Mouse (Mus musculus) CH12.LX (cell line): ENCODE measurements around the gene Cdca5. TPM values are rescaled to one million over a fixed set of nuclear protein-coding genes. Genes with fewer than 3 reads are reported as not detected.
A peak's percentile ranks its signal among the peaks of the same experiment; 100 is the strongest.

Source experiments
- DNase-seq: peaks from one replicate; pipeline ENCODE4 v3.0.0-alpha.2; 2013; ENCODE audit errors: extremely low read depth
- H3K27ac ChIP-seq: 2 replicates; pipeline ENCODE4 v1.5.1; 2012; ENCODE audit warnings: low read depth, mild to moderate bottlenecking, control low read depth, moderate library complexity; ENCODE audit not compliant: insufficient read depth
- H3K27me3 ChIP-seq: replicated peaks from 2 replicates; pipeline ENCODE3; 2012; ENCODE audit warnings: inconsistent platforms
- H3K36me3 ChIP-seq, 2 experiments: replicated peaks in 1 of 2; 2 replicates each; pipeline versions ENCODE3 to v1.6.1; 2012; ENCODE audit warnings: inconsistent platforms in 1 of 2, low read length in 1 of 2, mild to moderate bottlenecking in 1 of 2, mixed read lengths in 1 of 2, moderate library complexity in 1 of 2; ENCODE audit not compliant: control insufficient read depth in 1 of 2, insufficient read depth in 1 of 2
- H3K4me1 ChIP-seq, 2 experiments: 2 replicates each; pipeline ENCODE4 v1.6.1; 2012; ENCODE audit warnings: inconsistent platforms in 1 of 2, moderate library complexity in 1 of 2; ENCODE audit not compliant: insufficient read depth in 2 of 2, control insufficient read depth in 1 of 2
- H3K4me2 ChIP-seq: 2 replicates; pipeline ENCODE4 v1.6.1; 2012; ENCODE audit warnings: low read depth, mild to moderate bottlenecking, control low read depth; ENCODE audit not compliant: poor library complexity, insufficient read depth, severe bottlenecking
- H3K4me3 ChIP-seq, 3 experiments: fragments of 150-350 bp in 1 of 3; sonication (generic) in 1 of 3; replicated peaks in 1 of 3; 2 replicates each; pipeline versions ENCODE3 to v1.5.1; 2011 to 2012; ENCODE audit warnings: low read depth in 2 of 3, low read length in 2 of 3, mild to moderate bottlenecking in 2 of 3, moderate library complexity in 2 of 3, control low read depth in 1 of 3, improper control_type of control experiment in 1 of 3, inconsistent platforms in 1 of 3, mixed read lengths in 1 of 3; ENCODE audit not compliant: poor library complexity in 1 of 3
- H3K79me2 ChIP-seq: replicated peaks from 2 replicates; pipeline ENCODE4 v1.6.1; 2012; ENCODE audit warnings: mild to moderate bottlenecking, moderate library complexity; ENCODE audit not compliant: control insufficient read depth, poor library complexity, insufficient read depth, severe bottlenecking; ENCODE audit errors: extremely low read depth
- H3K9ac ChIP-seq: 2 replicates; pipeline ENCODE4 v1.6.1; 2012; ENCODE audit warnings: low read depth, mild to moderate bottlenecking, control low read depth, moderate library complexity; ENCODE audit not compliant: insufficient read depth
- H3K9me3 ChIP-seq: replicated peaks from 2 replicates; pipeline ENCODE3; 2012; ENCODE audit warnings: low read length, inconsistent platforms, mixed read lengths
- BHLHE40 ChIP-seq: IDR thresholded peaks from 2 replicates; pipeline ENCODE4 v1.6.1; 2011; ENCODE audit warnings: mild to moderate bottlenecking, low read depth, low read length, improper control_type of control experiment
- CHD1 ChIP-seq: IDR thresholded peaks from 2 replicates; pipeline ENCODE4 v1.6.1; 2012; ENCODE audit warnings: low read depth, low read length, improper control_type of control experiment, inconsistent platforms
- CHD2 ChIP-seq: IDR thresholded peaks from 2 replicates; pipeline ENCODE4 v1.6.1; 2011; ENCODE audit warnings: low read length, improper control_type of control experiment
- CTCF ChIP-seq, 2 experiments: IDR thresholded peaks in 1 of 2; conservative IDR thresholded peaks in 1 of 2; 2 replicates each; pipeline ENCODE4 v1.5.1; 2011 to 2012; ENCODE audit warnings: low read depth in 2 of 2, low read length in 2 of 2, improper control_type of control experiment in 1 of 2, inconsistent platforms in 1 of 2, mild to moderate bottlenecking in 1 of 2, moderate library complexity in 1 of 2
- GABPA ChIP-seq: IDR thresholded peaks from 2 replicates; pipeline ENCODE4 v1.6.1; 2012; ENCODE audit warnings: low read depth, low read length, improper control_type of control experiment, inconsistent platforms; ENCODE audit not compliant: insufficient replicate concordance
- HCFC1 ChIP-seq: IDR thresholded peaks from 2 replicates; pipeline ENCODE4 v1.6.1; 2012; ENCODE audit warnings: low read depth, mild to moderate bottlenecking, inconsistent platforms, low read length, improper control_type of control experiment
- IRF4 ChIP-seq: IDR thresholded peaks from 2 replicates; pipeline ENCODE4 v1.6.1; 2014; ENCODE audit warnings: low read depth, mild to moderate bottlenecking, inconsistent platforms, low read length, improper control_type of control experiment
- JUN ChIP-seq: IDR thresholded peaks from 2 replicates; pipeline ENCODE4 v1.6.1; 2011; ENCODE audit warnings: low read depth, mild to moderate bottlenecking, low read length, improper control_type of control experiment, moderate library complexity; ENCODE audit not compliant: insufficient read depth
- JUND ChIP-seq: conservative IDR thresholded peaks from 2 replicates; pipeline ENCODE4 v1.6.1; 2011; ENCODE audit warnings: low read depth, low read length, improper control_type of control experiment
- KAT2A ChIP-seq: IDR thresholded peaks from 2 replicates; pipeline ENCODE4 v1.6.1; 2012; ENCODE audit warnings: low read length, improper control_type of control experiment, inconsistent platforms; ENCODE audit not compliant: insufficient replicate concordance
- MAFK ChIP-seq: IDR thresholded peaks from 2 replicates; pipeline ENCODE4 v1.6.1; 2011; ENCODE audit warnings: low read length, improper control_type of control experiment; ENCODE audit not compliant: insufficient replicate concordance
- MAX ChIP-seq: IDR thresholded peaks from 2 replicates; pipeline ENCODE4 v1.6.1; 2011; ENCODE audit warnings: low read length, improper control_type of control experiment
- MAZ ChIP-seq: IDR thresholded peaks from 2 replicates; pipeline ENCODE4 v1.6.1; 2012; ENCODE audit warnings: low read depth, mild to moderate bottlenecking, inconsistent platforms, low read length, improper control_type of control experiment, moderate library complexity
- MEF2A ChIP-seq: IDR thresholded peaks from 2 replicates; pipeline ENCODE4 v1.6.1; 2014; ENCODE audit warnings: low read depth, mild to moderate bottlenecking, inconsistent platforms, low read length, improper control_type of control experiment, borderline replicate concordance
- MXI1 ChIP-seq: IDR thresholded peaks from 2 replicates; pipeline ENCODE4 v1.6.1; 2011; ENCODE audit warnings: mild to moderate bottlenecking, low read depth, low read length, improper control_type of control experiment
- NELFE ChIP-seq: IDR thresholded peaks from 2 replicates; pipeline ENCODE4 v1.6.1; 2011; ENCODE audit warnings: low read depth, low read length, improper control_type of control experiment
- NRF1 ChIP-seq: IDR thresholded peaks from 2 replicates; pipeline ENCODE4 v1.6.1; 2014; ENCODE audit warnings: low read depth, mild to moderate bottlenecking, inconsistent platforms, low read length, improper control_type of control experiment, moderate library complexity
- PAX5 ChIP-seq: IDR thresholded peaks from 2 replicates; pipeline ENCODE4 v1.6.1; 2012; ENCODE audit warnings: low read length, inconsistent platforms, mixed read lengths
- POLR2A ChIP-seq: IDR thresholded peaks from 2 replicates; pipeline ENCODE4 v1.6.1; 2011; ENCODE audit warnings: low read depth, mild to moderate bottlenecking, improper control_type of control experiment, low read length
- POLR2AphosphoS2 ChIP-seq: IDR thresholded peaks from 2 replicates; pipeline ENCODE4 v1.6.1; 2011; ENCODE audit warnings: low read depth, low read length, improper control_type of control experiment
- RAD21 ChIP-seq: IDR thresholded peaks from 2 replicates; pipeline ENCODE4 v1.6.1; 2011; ENCODE audit warnings: low read depth, mild to moderate bottlenecking, low read length, improper control_type of control experiment, moderate library complexity
- RCOR1 ChIP-seq: conservative IDR thresholded peaks from 2 replicates; pipeline ENCODE4 v1.6.1; 2012; ENCODE audit warnings: low read depth, mild to moderate bottlenecking, inconsistent platforms, low read length, improper control_type of control experiment
- SIN3A ChIP-seq: IDR thresholded peaks from 2 replicates; pipeline ENCODE4 v1.6.1; 2012; ENCODE audit warnings: low read length, improper control_type of control experiment, inconsistent platforms
- SMC3 ChIP-seq: IDR thresholded peaks from 2 replicates; pipeline ENCODE4 v1.6.1; 2011; ENCODE audit warnings: low read depth, low read length, improper control_type of control experiment
- TBP ChIP-seq: conservative IDR thresholded peaks from 2 replicates; pipeline ENCODE4 v1.6.1; 2011; ENCODE audit warnings: low read depth, low read length, improper control_type of control experiment
- TCF12 ChIP-seq: IDR thresholded peaks from 2 replicates; pipeline ENCODE4 v1.6.1; 2014; ENCODE audit warnings: low read depth, mild to moderate bottlenecking, inconsistent platforms, low read length, improper control_type of control experiment
- UBTF ChIP-seq: IDR thresholded peaks from 2 replicates; pipeline ENCODE4 v1.6.1; 2012; ENCODE audit warnings: low read depth, mild to moderate bottlenecking, inconsistent platforms, low read length, improper control_type of control experiment, moderate library complexity
- USF1 ChIP-seq: IDR thresholded peaks from 2 replicates; pipeline ENCODE4 v1.6.1; 2014; ENCODE audit warnings: low read depth, mild to moderate bottlenecking, inconsistent platforms, low read length, improper control_type of control experiment
- USF2 ChIP-seq: conservative IDR thresholded peaks from 2 replicates; pipeline ENCODE4 v1.6.1; 2011; ENCODE audit warnings: low read depth, low read length, improper control_type of control experiment
- ZC3H11A ChIP-seq: IDR thresholded peaks from 2 replicates; pipeline ENCODE4 v1.6.1; 2012; ENCODE audit warnings: low read depth, mild to moderate bottlenecking, inconsistent platforms, low read length, improper control_type of control experiment
- ZKSCAN1 ChIP-seq: IDR thresholded peaks from 2 replicates; pipeline ENCODE4 v1.6.1; 2012; ENCODE audit warnings: low read depth, inconsistent platforms, low read length, improper control_type of control experiment, borderline replicate concordance
- ZMIZ1 ChIP-seq: IDR thresholded peaks from 2 replicates; pipeline ENCODE4 v1.6.1; 2012; ENCODE audit warnings: low read depth, mild to moderate bottlenecking, inconsistent platforms, low read length, improper control_type of control experiment
- ZNF384 ChIP-seq: IDR thresholded peaks from 2 replicates; pipeline ENCODE4 v1.6.1; 2012; ENCODE audit warnings: low read depth, low read length, improper control_type of control experiment, inconsistent platforms
- dilution Hi-C: fragments of 300-500 bp; cut with MboI; formaldehyde crosslinking; loops from 2 replicates; pipeline ENCODE4 v1.14.3; 2020; ENCODE audit warnings: low sequenced_read_pairs; ENCODE audit not compliant: extremely low pct_unique_long_range_greater_than_20kb, extremely low pct_ligation_motif_present
- in situ Hi-C: fragments of 300-500 bp; cut with MboI; formaldehyde crosslinking; loops from 3 replicates; pipeline ENCODE4 v1.14.3; 2019; ENCODE audit warnings: low sequenced_read_pairs, low pct_ligation_motif_present, low pct_unique_long_range_greater_than_20kb, mixed read lengths
- polyA plus RNA-seq: library from polyadenylated mRNA; unstranded; fragments of >175 nt; gene quantifications from 2 replicates; pipeline ENCODE4 v1.2.1, GENCODE M21; 2012; ENCODE audit warnings: low read depth; ENCODE audit not compliant: insufficient read length
- total RNA-seq, 2 experiments: library from RNA; depleted of rRNA; stranded (reverse); fragments of 300-350 nt in 1 of 2; fragments of >200 nt in 1 of 2; gene quantifications; 2 replicates each; pipeline ENCODE4 v1.2.3; 2012 to 2014

The Cdca5 gene
- total and polyA plus RNA-seq, 3 experiments = 51.5 to 80.6 (median 62.7) TPM

GRCm38 (mm10) chr19:6067011-6067723 is 17.6 kb upstream of the Cdca5 start (continued):
- no peak for TF ChIP-seq ZKSCAN1

DNA sequence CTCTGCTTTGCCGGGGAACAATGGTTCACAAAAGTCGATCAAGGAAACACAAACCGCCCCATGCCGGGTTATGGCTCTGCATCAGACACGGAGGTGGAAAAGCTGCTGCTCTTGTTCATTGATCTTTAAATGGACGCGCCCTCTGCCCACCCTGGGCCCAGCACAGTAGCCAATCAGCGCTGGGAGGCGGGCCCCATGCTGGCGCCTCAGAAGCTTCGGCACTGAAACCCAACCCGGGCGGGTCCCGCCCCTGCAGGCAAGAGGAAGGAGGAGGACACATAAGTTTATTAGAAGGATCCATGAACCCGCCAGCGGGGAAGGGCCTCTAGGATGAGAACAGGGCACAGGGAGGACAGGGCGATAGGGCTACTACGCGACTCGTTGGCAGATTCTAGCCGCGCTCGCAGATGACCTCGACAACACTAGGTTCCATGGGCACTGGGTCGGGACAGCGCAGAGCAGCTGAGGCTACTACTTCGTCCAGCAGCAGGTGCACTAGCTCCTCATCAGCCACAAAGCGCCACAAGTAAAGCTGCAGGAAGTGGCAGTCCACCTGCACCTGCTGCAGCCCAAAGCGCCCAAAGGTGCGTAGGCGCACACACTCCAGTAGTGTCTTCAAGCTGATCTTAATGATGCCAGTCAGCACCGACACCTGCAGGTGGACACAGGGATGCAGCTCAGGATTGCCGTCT is 16.9 kb upstream of the Cdca5 start, which contains the start of gene Tm7sf2:
Tm7sf2 (minus strand) TSS at position 650 of the 692 bp plus-strand sequence.
- peaks cover under 1% of the 10 kb centered on the region; the same call in 1 of the 2 replicates for H3K79me2 ChIP-seq
- H3K36me3 ChIP-seq = peaks cover 38 to 59% of the 10 kb centered on the region in 2 experiments
- H3K27ac ChIP-seq = 0 out of 2 replicates have a peak within 1 kb of the TSS, but pooled peaks have one; percentile 0
- peak within 1 kb of the TSS; percentile 42 to 53 (median 47) for H3K4me3 ChIP-seq
- in situ Hi-C loops = loop anchor here (10.0 kb wide), 1 partner anchor 103 kb away; the partner anchor contains the start of gene Pola2
- H3K9ac ChIP-seq = peak within 1 kb of the TSS; percentile 30
- no peaks in the 10 kb centered on the region for H3K27me3 ChIP-seq
- peak; percentile 86 for DNase-seq
- peaks cover 12 to 36% of the 10 kb centered on the region in 2 experiments for H3K4me1 ChIP-seq
- TF ChIP-seq SIN3A (peak; percentile 55; the same call in 1 of the 2 replicates), NELFE (peak; percentile 67), TCF12 (no peak), ZNF384 (no peak), NRF1 (no peak), CHD1 (no peak), MAZ (0 out of 2 replicates have a peak, but pooled peaks have one; percentile 32), MAFK (no peak), UBTF (no peak), TBP (0 out of 2 replicates have a peak, but pooled peaks have one; percentile 48), JUN (no peak), ZC3H11A (no peak), CHD2 (peak; percentile 68), IRF4 (peak; percentile 19; the same call in 1 of the 2 replicates), JUND (no peak), RCOR1 (0 out of 2 replicates have a peak, but pooled peaks have one; percentile 20), CTCF (conservative IDR thresholded peaks at IDR 0.05 in 1 of 2, IDR thresholded peaks at IDR 0.05 in 1 of 2; ENCODE audit: low read depth in 2 of 2, low read length in 2 of 2) (0 out of 4 replicates have a peak, but pooled peaks of 1 of the 2 experiments have one; percentile 7), HCFC1 (peak; percentile 40), MAX (0 out of 2 replicates have a peak, but pooled peaks have one; percentile 31), USF2 (no peak), ZMIZ1 (peak; percentile 29; the same call in 1 of the 2 replicates), PAX5 (no peak), MXI1 (peak; percentile 64), BHLHE40 (no peak), GABPA (no peak), USF1 (no peak), KAT2A (no peak), POLR2AphosphoS2 (peak; percentile 77; the same call in 1 of the 2 replicates), POLR2A (peak; percentile 67), SMC3 (no peak), RAD21 (no peak), MEF2A (0 out of 2 replicates have a peak, but pooled peaks have one; percentile 13)
- TF ChIP-seq, all 38 proteins: peak for 15
- no peaks in the 10 kb centered on the region for H3K9me3 ChIP-seq
- dilution Hi-C loops = no loop called here
- peak within 1 kb of the TSS; percentile 88 for H3K4me2 ChIP-seq
